Mouse (Mus musculus) forebrain, postnatal 0 days (tissue): ENCODE measurements around the gene Mcoln3. TPM values are rescaled to one million over a fixed set of nuclear protein-coding genes. Genes with fewer than 3 reads are reported as not detected.

Experiments used
- ATAC-seq: fragments of 200-750 bp; cut with Nextera tagmentation; 2 replicates; pipeline ENCODE4 v1.8.0; 2017; ENCODE audit warnings: mild to moderate bottlenecking, moderate library complexity
- DNase-seq: peaks from one replicate; pipeline ENCODE4 v3.0.0-alpha.2; 2015
- H3K27ac ChIP-seq: fragments of 300-500 bp; sonication (generic); 2 replicates; pipeline ENCODE4 v1.5.1; 2014; ENCODE audit warnings: low read depth, mild to moderate bottlenecking, antibody characterized with exemption, low read length, moderate library complexity, mixed read lengths
- H3K27me3 ChIP-seq: fragments of 300-500 bp; sonication (generic); 2 replicates; pipeline ENCODE4 v1.6.1; 2014; ENCODE audit warnings: mild to moderate bottlenecking, low read length, mixed read lengths; ENCODE audit not compliant: insufficient read depth
- H3K36me3 ChIP-seq: fragments of 300-500 bp; sonication (generic); 2 replicates; pipeline ENCODE4 v1.6.1; 2014; ENCODE audit warnings: mild to moderate bottlenecking, moderate library complexity; ENCODE audit not compliant: insufficient read depth
- H3K4me1 ChIP-seq: fragments of 300-500 bp; sonication (generic); 2 replicates; pipeline ENCODE4 v1.6.1; 2014; ENCODE audit warnings: antibody characterized with exemption; ENCODE audit not compliant: insufficient read depth
- H3K4me2 ChIP-seq: fragments of 300-500 bp; sonication (generic); 2 replicates; pipeline ENCODE4 v1.6.1; 2014; ENCODE audit warnings: low read depth, mild to moderate bottlenecking, moderate library complexity
- H3K4me3 ChIP-seq: fragments of 300-500 bp; sonication (generic); 2 replicates; pipeline ENCODE4 v1.5.1; 2014; ENCODE audit warnings: low read depth, low read length, mixed read lengths
- H3K9ac ChIP-seq: fragments of 300-500 bp; sonication (generic); 2 replicates; pipeline ENCODE4 v1.6.1; 2014; ENCODE audit warnings: mild to moderate bottlenecking
- H3K9me3 ChIP-seq: fragments of 300-500 bp; sonication (generic); 2 replicates; pipeline ENCODE4 v1.6.1; 2016; ENCODE audit warnings: low read length
- CTCF ChIP-seq: sonication (generic); IDR thresholded peaks from 2 replicates; pipeline ENCODE4 v1.5.1; 2016; ENCODE audit warnings: antibody characterized with exemption, control low read depth, low read depth
- WGBS: fragments of 180-500 bp; shearing (Covaris S2); extraction: QIAGEN DNeasy Blood & Tissue Kit; methylation state at CpG from one replicate; pipeline ENCODE4 v1.1.7; 2014; 5-methylcytosine and 5-hydroxymethylcytosine counted together
- polyA plus RNA-seq: library from polyadenylated mRNA; unstranded; fragments of >200 nt; fragmentation: Nextera tagmentation; extraction: Ambion mirVana; gene quantifications from 2 replicates; pipeline ENCODE4 v1.2.1, GENCODE M21; 2015
- total RNA-seq: library from RNA; depleted of rRNA; stranded (reverse); fragments of >200 nt; gene quantifications from 2 replicates; pipeline ENCODE4 v1.2.3, GENCODE M21; 2014

Mcoln3 gene
- total and polyA plus RNA-seq, 2 experiments from 2014 or later, result 0.30 to 2.5 TPM

DNA sequence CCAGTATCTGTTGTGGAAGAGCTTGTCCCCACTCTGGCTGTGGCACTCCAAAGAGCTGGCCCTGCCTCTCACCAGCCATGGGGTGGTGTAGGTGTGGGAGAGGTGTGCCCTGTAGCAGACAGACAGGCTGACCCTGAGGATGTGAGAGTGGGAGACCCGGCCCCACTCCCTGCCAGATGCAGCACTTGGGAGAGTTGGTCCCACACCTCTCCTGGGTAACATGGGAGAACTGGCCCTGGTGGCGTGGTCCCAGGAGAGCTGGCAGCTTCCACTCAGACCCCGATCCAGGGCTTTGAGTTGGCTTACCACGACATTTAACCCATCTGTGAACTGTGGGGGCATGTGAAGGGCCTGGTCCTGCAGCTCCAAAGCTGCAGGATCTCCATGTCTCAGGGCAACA is 19.4 kb upstream of the Mcoln3 start:
- Histone ChIP-seq H3K36me3 (no peaks in the 10 kb centered on the region), H3K4me1 (no peaks in the 10 kb centered on the region), H3K4me3 (no peak overlapping the region), H3K27me3 (no peaks in the 10 kb centered on the region), H3K27ac (no peak overlapping the region), H3K4me2 (no peak overlapping the region), H3K9me3 (no peaks in the 10 kb centered on the region), H3K9ac (no peak overlapping the region)
- WGBS, result 88% methylated on average over 4 of the region's 4 CpGs
- no peak for DNase-seq
- no peak for TF ChIP-seq CTCF
- ATAC-seq, result no peak

DNA sequence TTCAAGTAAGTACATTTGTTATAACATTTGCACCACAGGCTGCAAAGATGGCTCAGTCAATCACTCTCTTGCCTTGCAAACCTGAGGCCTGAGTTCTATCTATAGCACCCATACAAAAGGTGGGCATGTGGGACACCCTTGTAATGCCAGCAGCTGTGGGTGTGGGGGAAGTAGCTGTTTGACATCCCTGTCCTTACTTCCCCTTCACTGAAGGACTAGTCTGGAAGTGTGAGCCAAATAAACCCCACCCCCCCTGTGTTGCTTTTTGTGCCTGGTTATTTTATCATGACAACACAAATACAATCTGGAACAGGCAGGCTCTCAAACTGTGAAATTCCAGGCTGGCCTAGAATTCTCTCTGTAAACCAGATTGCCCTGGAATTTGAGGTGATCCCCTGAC is 17.3 kb upstream of the Mcoln3 start:
- H3K4me3 ChIP-seq, result no peak overlapping the region
- ATAC-seq, result no peak
- H3K9me3 ChIP-seq, result no peaks in the 10 kb centered on the region
- H3K4me2 ChIP-seq, result no peak overlapping the region
- H3K4me1 ChIP-seq, result no peaks in the 10 kb centered on the region
- H3K27me3 ChIP-seq, result no peaks in the 10 kb centered on the region
- no peak overlapping the region for H3K27ac ChIP-seq
- H3K36me3 ChIP-seq, result no peaks in the 10 kb centered on the region
- no peak for TF ChIP-seq CTCF
- H3K9ac ChIP-seq, result no peak overlapping the region
- DNase-seq, result no peak

DNA sequence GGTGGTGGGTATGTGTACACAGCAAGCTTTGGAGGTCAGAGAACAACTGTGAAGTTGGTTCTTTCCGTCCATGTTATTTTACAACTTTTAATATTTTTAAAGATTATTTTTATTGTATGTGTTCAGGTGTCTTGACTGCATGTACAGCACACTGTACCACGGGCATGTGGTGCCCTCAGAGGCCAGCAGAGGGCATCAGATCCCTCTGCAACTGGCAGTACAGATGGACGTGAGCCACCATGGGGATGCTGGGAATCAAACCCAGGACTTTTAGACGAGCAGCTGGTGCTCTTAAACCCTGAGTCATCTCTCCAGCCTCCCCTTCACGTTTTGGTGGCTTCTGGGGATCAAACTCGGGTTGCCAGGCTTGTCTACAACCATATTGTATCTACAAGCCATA is 15.2 kb upstream of the Mcoln3 start:
- 0 out of 2 replicates have a peak, but pooled peaks cover 2% of the 10 kb centered on the region for H3K4me1 ChIP-seq

DNA sequence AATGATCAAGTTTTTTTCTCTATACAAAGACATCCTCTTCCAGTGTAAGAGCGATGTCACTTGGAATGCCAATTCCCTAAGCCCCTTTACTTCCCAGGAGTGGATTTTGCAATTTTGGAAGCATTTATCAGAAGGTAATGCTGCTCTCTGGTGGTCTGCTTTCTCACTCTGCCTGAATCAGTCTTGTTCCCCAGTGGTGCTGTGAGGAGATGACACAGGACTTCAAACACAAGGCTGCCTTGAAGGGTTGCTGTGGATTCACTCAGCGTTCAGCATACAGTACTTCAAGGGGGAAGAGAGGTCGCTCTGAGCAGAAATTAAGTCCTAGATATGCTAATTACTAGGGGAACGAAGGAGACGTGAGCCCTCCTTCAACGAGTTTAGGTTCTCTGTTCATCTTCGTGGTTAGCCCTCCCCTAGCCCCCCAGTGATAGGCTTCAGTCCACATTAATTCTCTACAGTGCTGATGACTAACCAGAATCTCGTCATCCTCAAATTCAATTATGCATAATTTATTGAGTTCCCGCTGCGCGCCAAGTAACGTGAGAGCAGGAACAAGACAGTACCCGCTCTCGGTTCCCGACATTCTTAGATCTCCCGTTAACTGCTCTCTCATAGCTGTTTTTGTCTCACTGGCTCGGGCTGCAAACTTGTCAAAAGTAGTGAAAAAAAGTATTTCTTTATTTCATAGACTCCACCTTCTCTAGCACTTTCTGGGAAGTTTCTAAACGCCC is 10.0 kb upstream of the Mcoln3 start:
- H3K9ac ChIP-seq, result peak overlapping the region; percentile 44
- H3K4me3 ChIP-seq, result peak overlapping the region; percentile 35
- no peak overlapping the region for H3K27ac ChIP-seq
- peaks cover 2% of the 10 kb centered on the region; the same call in 1 of the 2 replicates for H3K4me1 ChIP-seq
- no peaks in the 10 kb centered on the region for H3K36me3 ChIP-seq
- peak; percentile 68 for DNase-seq
- H3K4me2 ChIP-seq, result peak overlapping the region; percentile 71
- H3K27me3 ChIP-seq, result no peaks in the 10 kb centered on the region
- WGBS, result 4% methylated on average over 18 of the region's 18 CpGs
- TF ChIP-seq CTCF, result peak; percentile 78
- ATAC-seq, result peak; percentile 82
- no peaks in the 10 kb centered on the region for H3K9me3 ChIP-seq

More for the DNA sequence above, 15.2 kb upstream of the Mcoln3 start:
- no peaks in the 10 kb centered on the region for H3K27me3 ChIP-seq
- no peaks in the 10 kb centered on the region for H3K9me3 ChIP-seq
- ATAC-seq (no peak), DNase-seq (no peak)
- WGBS, result 62% methylated on average over 6 of the region's 6 CpGs
- no peaks in the 10 kb centered on the region for H3K36me3 ChIP-seq
- H3K27ac ChIP-seq, result no peak overlapping the region
- H3K9ac ChIP-seq, result no peak overlapping the region
- no peak overlapping the region for H3K4me2 ChIP-seq
- no peak for TF ChIP-seq CTCF
- H3K4me3 ChIP-seq, result no peak overlapping the region

DNA sequence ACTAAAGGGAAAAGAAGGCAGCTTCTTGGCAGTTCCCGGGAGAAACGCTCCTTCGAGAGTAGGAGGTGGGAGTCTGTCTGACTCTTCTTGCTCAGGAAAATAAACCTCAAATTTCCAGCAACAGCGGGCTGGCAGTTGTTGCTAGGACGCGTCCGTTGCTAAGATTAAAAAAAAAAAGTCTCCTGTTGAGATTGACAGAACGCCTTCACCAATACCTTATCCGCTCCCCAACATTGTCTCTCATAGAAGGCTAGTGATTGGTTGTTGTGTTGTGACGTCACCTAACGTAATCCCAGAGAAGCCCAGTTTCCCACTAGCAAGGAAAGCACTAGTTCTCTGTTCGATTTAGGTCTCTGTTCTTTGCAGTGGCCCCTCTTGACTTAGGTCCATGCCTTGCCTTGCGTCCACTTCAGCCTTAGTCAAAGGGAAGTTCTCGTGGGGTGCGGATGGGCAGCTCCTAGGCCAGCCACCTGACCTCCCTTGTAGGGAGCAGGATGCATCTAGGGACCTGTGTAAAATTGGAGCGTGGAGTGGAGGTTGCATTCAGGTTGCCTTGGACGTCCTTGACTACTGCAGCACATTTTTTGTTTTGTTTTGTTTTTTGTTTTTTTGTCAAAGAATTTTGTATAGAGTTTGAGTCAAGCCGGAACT is 9.2 kb upstream of the Mcoln3 start, which contains the start of gene Wdr63:
Wdr63 (minus strand) TSS at position 210 of the 651 bp plus-strand sequence.
- Histone ChIP-seq H3K4me1 (peaks cover 2% of the 10 kb centered on the region; the same call in 1 of the 2 replicates), H3K4me3 (peak within 1 kb of the TSS; percentile 35), H3K27ac (no peak within 1 kb of the TSS), H3K9ac (peak within 1 kb of the TSS; percentile 44), H3K27me3 (no peaks in the 10 kb centered on the region), H3K36me3 (no peaks in the 10 kb centered on the region), H3K9me3 (no peaks in the 10 kb centered on the region), H3K4me2 (peak within 1 kb of the TSS; percentile 71)
- ATAC-seq (peak; percentile 99), DNase-seq (peak; percentile 91)
- no peak for TF ChIP-seq CTCF
- 10% methylated on average over 18 of the region's 18 CpGs for WGBS

DNA sequence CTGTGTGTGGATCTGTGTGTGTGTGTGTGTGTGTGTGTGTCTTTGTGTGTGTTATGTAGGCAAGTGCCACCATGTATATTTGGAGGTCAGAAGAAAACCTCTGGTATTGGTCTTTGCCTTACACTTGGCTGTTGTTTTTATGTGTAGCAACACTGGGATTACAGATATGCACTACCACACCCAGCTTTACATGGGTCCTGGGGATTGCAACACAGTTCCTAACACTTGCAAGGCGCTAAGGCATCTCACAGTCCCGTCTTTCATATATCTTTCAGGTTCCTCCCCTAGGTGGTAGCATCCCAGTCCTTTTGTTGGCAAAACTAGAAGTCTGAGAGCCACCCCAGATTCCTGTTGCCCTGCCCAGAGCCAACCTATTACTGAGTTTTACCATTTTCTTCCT is 8.3 kb upstream of the Mcoln3 start:
- Histone ChIP-seq H3K9ac (no peak overlapping the region), H3K4me1 (peaks cover 2% of the 10 kb centered on the region; the same call in 1 of the 2 replicates), H3K4me3 (no peak overlapping the region), H3K36me3 (no peaks in the 10 kb centered on the region), H3K27me3 (no peaks in the 10 kb centered on the region), H3K4me2 (no peak overlapping the region), H3K9me3 (no peaks in the 10 kb centered on the region), H3K27ac (no peak overlapping the region)
- TF ChIP-seq CTCF, result no peak
- ATAC-seq (no peak), DNase-seq (no peak)
- 62% methylated on average over 2 of the region's 2 CpGs for WGBS

DNA sequence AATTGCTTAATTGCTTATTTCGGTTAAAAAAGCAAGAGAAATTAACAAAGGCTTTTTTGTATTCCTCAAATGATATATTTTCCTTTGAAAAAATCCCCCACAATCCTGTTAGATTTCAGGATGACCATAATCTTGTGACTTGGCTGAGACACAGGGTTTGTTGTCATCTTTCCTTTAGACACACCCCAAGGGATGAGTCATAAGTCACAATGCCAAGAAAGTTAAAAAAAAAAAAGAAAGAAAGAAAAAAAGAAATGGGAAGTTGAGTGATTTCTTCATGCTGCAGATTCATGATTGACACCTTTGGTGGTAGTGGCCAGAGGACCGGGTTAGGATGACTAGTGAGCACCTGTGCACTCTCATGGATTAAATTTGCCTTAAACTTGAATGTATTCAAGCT is 6.9 kb upstream of the Mcoln3 start:
- Histone ChIP-seq H3K4me3 (no peak overlapping the region), H3K27me3 (no peaks in the 10 kb centered on the region), H3K9ac (no peak overlapping the region), H3K4me2 (no peak overlapping the region), H3K36me3 (no peaks in the 10 kb centered on the region), H3K9me3 (no peaks in the 10 kb centered on the region), H3K27ac (no peak overlapping the region), H3K4me1 (peaks cover 2% of the 10 kb centered on the region; the same call in 1 of the 2 replicates)
- WGBS, result 84% methylated on average over 2 of the region's 2 CpGs
- no peak for DNase-seq
- no peak for ATAC-seq
- TF ChIP-seq CTCF, result no peak
